1 mouse cellular context compared by ENCODE assay signal in genomic region chr12:32183584-32183983, GRCm38 (mm10).
TF ChIP-seq lines count a peak whose summit lies in the region.

No protein-coding gene starts in this region.

TF ChIP-seq in CH12.LX, 34 proteins besides CTCF, POLR2A, EP300 and RAD21 (continued from another document):
- peak; percentile 95 for TF ChIP-seq IRF4 (IDR thresholded peaks at IDR 0.05; ENCODE audit: low read depth, low read length)
- no peak for TF ChIP-seq E2F4 (IDR thresholded peaks at IDR 0.05; ENCODE audit: insufficient replicate concordance, low read depth, low read length)
- TF ChIP-seq ZC3H11A (IDR thresholded peaks at IDR 0.05; ENCODE audit: low read depth, low read length): no peak; the same call in 1 of the 2 replicates
- peak; percentile 56 for TF ChIP-seq CHD2 (IDR thresholded peaks at IDR 0.05; ENCODE audit: low read length)
- TF ChIP-seq ZNF384 (IDR thresholded peaks at IDR 0.05; ENCODE audit: low read depth, low read length): peak; percentile 89
- peak; percentile 88 for TF ChIP-seq RCOR1 (conservative IDR thresholded peaks at IDR 0.05; ENCODE audit: low read depth, low read length)
- TF ChIP-seq KAT2A (IDR thresholded peaks at IDR 0.05; ENCODE audit: insufficient replicate concordance, low read length): no peak
- peak; percentile 17; the same call in 1 of the 2 replicates for TF ChIP-seq MAX (IDR thresholded peaks at IDR 0.05; ENCODE audit: low read length)
- no peak for TF ChIP-seq NELFE (IDR thresholded peaks at IDR 0.05; ENCODE audit: low read depth, low read length)
- no peak for TF ChIP-seq USF2 (conservative IDR thresholded peaks at IDR 0.05; ENCODE audit: low read depth, low read length)
